Mouse (Mus musculus) ovary, adult 18-20 months (tissue): ENCODE measurements around the gene Slc35f1.

Source experiments
- DNase-seq: peaks from one replicate; pipeline ENCODE4 v3.0.0; 2022; ENCODE audit warnings: low spot score, mixed read lengths

Gene Slc35f1

DNA sequence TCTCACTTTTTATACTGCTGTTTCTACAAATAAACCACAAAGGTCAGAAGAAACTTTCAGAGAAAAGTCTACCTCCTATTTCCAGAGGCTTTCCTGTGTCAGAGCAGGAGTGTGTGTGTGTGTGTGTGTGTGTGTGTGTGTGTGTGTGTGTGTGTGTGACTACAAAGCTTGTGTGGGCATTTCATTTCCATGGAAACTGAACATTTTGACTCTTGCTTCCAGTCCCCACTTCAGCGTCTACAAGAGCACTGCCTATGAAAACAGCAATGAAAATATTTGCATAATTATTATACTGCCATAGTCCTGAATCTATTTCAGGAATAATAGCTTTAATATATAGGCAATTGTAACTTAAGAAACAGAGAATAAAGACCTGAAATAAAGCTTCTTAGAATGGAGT, 241.8 kb downstream of the Slc35f1 start:
- DNase-seq, result no peak

DNA sequence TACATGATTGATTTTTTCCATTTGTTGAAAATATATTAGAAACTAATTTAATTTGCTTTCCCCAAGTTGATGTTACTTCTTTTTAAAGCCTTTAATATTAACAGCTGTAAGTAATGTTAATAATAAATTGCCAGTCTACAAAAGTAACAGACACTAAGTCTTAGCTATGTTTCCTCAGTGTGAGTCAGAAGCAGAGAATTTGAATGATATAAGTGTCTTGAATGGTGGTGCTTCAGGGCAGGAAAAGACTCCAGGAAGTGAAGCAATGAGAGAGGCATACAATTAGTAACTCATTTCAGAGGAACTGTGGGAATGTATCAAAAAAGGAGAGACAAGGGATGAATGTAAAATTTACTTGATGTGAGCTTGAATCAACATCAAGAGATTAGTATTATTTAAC, 244.3 kb downstream of the Slc35f1 start:
- no peak for DNase-seq

DNA sequence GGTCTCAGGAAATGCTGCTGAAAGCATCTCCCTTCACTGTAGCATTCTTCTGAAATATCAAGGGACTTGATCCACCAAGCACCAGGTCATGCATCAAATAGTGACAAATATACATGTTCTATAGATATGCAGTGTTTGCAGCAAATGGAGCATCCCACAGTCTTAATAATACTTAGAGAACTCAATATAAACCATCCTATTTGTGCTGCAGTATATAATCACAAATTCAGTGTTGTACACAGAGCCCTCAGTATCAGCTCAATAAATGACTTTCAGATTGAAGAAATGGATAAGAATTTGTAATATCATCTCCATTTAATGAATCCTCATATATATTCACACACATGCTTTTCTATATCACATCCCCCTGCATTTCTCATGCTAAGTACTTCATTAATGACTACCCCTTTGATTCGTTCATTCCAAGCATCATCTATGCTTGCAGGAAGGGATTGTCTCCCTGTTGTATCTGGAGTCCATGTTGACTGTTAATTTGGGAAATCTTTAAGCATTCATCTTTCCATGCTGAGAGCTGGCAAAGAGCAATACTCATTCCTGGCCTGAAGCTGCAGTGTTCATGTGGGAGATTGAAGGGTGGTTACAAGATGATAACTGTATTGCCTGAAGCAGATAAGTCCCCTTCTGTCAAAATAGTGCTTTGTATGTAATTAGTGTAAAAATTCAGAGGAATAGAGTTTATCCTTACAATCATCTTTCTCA, 249.9 kb downstream of the Slc35f1 start:
- DNase-seq, result no peak

DNA sequence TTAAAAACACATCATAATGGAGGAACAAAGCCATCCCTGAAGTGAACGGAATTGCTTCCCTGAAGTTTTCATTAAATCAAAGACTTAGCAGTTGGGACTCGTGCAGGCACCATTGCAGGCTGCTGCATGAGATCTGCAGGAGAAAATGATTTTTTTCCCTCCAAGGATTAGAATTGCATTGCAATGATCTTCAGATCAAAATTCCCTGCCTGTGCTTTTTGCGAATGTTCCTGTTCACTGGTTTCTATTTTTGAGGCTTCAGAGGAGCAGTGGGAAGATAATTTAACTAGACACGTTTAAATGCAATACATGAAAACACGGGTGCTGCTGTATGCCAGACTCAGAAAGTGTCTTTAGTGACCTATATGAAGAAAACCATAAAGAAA, 250.5 kb downstream of the Slc35f1 start:
- DNase-seq, result no peak

DNA sequence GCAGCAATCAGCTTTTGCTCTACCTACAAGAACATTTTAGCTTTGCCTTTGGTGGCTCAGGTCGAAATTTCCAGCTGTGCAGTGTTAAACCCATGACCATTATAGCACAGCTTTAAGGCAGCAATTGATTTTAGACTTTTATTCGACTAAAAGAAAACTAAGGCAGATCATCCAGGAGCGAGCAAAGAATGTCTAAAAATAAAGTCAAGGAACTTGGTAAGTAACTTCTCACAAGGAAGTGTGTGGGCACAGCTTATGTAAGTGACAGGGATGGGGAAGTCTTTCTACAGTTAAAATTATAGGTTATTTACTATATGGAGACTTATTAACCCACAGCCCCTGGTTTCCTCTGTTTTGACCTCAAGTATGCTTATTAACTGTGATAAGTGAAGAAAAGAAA, 262.2 kb downstream of the Slc35f1 start:
- DNase-seq, result no peak

DNA sequence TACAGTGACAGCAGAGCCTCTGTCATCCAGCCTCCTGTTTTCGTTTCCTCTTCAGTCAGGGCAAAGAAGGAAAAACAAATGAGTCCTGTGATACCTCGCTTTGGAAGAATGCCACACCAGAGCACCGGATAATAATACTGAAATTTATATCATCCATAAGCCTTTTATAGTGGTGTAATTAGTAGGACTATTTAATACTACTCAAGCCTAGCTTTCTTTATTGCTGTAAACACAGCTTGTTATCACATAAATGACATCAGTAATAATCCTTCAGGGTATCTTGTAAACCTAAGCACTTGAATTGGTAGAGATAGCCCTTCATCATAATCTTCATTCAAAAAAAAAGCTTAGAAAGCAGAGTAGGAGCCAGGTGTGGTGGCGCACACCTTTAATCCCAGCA, 266.4 kb downstream of the Slc35f1 start:
- DNase-seq, result no peak

DNA sequence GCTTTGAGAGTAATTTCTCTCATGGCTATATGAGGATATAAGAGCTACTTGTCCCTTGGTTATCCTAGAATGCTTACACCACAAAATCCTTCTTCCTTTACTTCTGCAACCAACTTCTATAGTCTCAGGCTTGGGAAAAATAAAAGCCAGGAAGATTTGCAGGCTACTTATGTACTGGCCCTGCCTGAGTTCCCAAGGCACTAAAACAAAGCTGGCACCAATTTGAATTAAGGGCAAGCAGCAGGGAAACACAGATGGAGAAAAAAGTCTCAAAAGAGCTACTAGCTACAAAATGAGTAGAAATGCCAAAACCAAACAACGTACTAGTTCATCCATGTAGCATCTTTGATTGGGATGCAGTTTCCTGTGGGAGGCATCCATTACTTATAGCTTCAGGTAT, 288.9 kb downstream of the Slc35f1 start:
- no peak for DNase-seq

DNA sequence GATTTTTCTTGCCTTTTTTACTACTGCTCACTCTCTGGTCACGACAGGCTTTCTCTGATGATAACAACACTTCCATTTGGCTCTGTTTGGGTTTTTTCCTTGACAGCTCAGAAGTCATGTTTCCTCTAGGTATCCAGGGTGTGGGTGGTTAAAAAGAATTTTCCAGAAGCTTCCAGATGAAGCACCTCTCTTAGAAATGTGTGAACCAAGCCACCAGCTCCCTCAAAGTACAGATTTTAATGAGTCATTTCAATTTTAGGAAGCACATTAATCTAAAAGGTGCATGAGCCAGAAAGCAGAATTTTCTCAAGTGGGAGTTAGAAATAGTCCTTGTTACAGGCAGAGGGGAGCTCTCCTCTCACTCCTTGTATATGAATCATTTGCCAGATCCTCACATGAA, 292.5 kb downstream of the Slc35f1 start:
- DNase-seq, result no peak

DNA sequence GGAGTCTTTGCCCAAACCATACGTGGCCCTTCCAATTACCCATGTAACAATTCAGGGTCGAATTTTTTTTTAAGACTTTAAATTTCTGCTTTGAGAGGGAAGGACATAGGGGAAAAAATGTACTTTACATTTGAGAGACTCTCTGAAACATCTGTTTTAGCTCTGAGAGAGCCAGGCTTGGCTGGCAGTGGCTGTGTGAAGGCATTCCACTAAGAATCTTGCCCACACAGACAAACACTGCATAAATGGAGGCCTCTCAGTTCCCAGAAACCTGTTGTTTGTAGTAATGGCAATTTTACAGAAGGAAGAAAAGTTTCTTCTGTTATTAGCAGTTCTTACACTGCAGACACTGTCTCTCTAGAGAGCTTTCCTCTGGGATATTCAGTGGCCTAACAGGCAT, 301.9 kb downstream of the Slc35f1 start:
- no peak for DNase-seq

DNA sequence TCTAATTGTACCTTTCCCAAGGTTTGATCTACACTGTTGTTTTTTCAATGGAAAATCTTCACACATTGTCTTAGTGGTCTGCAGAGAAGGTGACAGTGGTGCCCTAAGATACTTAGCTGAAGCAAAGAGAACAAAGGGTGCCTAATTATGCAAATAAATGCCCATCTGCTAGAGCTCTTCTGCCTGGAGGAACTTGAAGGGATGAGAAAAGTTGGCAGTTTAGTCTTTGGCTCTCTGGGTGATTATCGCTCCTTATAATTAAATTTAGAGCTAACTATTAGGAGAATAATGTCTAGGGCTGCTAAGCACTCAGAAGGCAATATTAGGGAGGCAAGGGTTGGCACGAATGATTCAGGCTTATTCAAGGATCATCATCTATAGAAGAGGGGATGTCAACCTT, 306.6 kb downstream of the Slc35f1 start:
- DNase-seq, result no peak

DNA sequence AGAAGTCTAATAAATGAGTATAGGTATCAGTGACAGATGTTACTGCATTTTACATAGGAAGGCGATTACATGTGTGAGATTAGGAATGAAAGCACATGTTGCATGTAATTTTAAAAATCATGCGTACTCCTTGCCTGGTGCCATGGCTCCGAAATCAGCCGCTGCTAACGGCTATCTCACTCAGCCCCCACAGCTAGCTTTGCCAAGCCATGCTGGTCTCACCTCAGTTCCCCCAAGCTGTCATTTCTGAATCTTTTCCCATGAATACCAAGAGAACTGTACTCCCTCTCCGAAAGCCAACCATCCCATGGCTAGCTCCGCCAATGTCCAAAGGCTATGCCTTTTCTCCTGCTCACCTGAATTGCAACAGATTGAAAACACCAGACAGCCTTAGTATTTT, 310.8 kb downstream of the Slc35f1 start:
- DNase-seq, result no peak

DNA sequence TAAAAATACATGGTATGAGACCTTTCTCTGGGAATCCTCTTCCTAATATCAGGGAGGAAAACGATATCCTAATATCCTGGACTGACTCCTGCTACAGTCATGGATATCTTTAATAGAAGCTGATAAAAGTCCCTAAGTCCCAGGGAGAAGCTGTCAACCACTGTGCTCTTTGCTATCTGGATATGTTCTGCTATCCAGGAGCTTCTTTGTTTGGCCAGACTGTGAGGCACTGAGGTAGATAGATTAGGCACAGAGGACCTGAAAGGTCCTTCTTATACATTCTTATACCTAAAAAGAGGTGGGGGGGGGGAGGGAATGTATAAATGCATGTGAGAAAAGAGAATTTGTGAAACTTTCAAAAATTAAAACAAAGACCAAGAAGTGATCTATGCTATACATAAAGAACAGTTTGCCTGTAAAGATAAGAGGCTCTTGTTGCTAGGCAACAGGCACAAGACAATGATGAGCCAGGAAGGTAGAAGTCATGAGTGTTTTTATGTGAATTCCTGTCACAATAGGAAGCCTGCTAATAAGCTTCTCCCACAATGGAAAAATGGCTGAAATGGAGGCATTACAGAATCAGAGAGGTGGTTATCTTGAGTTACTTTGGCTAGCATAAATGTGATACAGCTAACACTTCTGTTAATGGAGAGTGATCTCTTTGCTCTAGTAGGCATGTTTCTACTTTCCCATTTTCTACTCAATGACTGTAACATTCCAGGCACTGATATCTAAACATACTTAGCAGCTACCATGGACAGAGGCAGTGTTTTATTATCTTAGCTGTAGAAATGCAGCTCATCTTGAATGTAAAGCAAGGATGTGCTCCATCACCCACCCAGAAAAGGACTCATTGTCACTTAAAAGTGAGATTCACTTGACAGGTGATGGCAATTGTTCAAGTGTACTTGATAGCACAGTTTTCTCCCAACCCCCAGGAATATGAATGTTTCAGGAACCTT, 316.2 kb downstream of the Slc35f1 start:
- no peak for DNase-seq

DNA sequence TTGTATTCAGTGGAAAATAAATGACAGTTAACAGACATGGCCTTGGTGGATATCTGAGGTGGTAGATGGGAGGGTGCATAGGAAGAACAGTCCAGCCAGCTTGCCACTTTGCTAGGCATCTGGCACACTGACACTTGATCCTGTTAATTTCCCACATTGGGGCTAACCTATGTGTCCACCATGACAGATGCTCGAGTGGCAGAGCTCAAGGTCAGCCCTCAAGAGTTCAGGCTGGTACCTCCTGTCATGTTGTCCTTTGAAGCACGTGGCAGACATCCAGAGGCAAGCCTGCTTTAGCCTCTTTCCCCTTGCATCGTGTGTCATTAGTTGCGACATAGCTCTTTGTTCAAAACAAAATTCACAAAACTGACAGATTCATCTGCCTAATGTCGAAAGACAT, 323.5 kb downstream of the Slc35f1 start:
- no peak for DNase-seq

DNA sequence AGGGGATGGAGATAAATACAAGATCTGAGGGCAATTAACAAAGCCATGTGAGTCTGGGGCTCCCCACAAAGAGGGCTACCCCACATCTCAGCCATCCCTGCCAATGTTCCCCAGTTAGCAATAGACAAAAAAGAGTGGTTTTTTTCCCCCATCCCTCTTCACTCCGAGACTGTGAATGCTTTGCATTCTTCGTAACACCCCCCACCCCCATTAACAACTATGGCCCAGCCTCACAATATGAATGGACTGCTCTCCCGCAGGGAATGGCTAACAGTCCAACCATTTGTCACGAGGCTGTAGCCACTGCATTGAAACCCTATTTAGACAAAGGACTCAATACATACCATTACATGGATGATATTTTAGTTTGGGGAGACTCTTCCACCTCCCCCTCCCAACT, 338.1 kb downstream of the Slc35f1 start:
- no peak for DNase-seq

DNA sequence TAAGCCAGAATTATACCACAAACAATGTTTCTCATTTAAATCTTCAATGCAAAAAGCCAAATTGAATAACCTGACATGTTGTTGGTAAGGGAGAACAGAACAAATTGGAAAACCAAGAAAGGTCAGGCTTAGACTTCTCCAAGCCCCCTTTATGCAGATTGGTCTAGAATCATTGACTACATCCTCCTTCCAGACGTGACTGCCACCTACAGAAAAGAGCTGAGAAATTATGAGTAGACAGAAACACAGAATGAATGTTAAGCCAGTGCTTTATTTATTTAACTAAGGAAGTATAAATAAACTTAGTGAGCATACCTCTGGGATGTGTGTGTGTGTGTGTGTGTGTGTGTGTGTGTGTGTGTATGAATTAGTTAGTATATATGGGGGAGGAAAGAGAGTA, 344.9 kb downstream of the Slc35f1 start:
- DNase-seq, result no peak

DNA sequence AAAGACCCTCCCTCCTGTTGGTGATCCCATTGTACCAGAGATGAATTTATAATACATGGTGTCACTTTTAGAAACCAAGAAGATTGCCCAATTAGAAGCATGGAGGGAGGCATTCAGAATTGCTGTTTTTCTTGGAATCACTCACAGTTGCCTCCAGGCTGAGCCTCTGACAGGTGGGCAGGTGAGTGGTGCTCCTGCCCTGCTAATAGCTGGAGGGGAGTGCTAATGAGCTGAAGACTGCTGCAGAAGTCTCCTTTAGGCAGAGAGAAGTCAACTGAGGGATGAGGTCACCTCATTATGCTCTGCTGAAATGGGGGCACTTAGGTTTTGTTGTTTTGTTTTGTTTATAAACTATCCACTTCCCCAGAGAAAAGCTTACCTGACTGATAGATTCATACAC, 355.6 kb downstream of the Slc35f1 start:
- no peak for DNase-seq

DNA sequence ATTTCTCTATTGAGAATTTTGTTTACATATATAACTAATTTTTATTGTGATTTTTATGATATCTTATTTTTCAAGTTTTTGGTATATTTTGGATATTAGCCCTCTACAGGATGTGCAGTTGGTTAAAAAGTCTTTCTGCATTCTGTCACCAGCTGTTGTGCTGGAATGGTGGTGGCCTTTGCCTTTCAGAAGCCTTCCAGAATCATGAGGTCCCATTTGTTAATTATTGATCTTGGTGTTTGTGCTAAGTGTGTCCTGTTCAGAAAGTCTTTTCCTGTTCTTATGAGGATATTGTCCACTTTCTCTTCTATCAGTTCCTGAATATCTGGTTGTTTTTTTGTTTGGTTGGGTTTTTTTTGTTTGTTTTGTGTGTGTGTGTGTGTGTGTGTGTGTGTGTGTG, 362.2 kb downstream of the Slc35f1 start:
- no peak for DNase-seq

DNA sequence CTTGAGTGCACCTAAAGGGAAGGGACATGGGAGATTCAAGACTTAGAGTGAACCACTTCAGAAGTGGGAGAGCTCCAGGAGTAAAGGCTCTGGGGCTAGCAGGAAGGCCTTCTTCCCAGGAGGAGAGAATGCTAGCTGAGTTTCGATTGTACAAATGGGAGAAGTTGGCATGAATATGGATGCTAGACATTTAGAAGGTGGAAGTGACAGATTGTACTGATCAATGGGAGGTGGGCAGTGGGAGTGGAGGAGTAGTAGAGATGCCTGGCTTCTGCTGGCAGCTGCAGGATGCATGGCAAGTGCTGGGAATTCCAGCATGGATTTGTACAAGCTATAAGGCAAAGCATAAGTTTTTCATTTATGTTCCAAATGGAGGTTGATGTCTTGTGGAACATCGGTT, 370.4 kb downstream of the Slc35f1 start:
- no peak for DNase-seq

DNA sequence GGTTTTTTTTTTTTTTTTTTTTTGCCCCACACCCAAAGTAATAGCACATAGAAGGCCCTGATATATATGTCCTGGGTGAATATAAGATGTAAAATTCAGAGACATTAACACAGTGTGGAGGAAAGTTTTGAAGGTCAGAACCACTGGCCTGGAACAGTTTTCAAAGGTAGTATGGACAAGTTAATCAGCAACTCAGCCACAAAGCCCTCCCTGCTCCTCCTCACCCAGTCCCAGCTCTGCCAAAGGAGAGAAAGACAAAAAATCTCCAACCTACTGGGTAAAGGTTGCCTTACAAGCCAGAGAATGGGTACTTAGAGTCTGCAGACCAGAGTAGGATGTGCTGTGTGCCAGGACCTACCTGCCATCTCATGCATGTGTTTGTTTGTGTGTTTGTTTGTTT, 372.4 kb downstream of the Slc35f1 start:
- no peak for DNase-seq

DNA sequence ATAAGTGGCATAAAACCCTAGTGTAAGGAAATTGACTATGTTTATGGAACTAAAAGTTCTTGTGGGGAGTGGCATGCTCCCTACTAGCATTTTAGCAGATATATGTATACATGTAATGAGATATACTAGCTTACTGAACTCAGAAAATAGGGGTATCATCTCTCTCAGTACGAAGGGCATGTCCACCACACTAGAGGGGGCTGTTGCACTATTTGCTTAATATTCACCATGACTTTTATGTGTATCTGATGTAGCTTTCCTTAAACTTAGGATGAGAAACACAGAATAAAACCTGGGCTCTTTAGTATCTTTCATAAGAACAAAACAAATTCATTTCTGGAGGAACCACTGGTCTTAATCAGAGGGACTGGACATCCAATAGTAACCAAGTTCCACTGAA, 397.5 kb downstream of the Slc35f1 start:
- no peak for DNase-seq

DNA sequence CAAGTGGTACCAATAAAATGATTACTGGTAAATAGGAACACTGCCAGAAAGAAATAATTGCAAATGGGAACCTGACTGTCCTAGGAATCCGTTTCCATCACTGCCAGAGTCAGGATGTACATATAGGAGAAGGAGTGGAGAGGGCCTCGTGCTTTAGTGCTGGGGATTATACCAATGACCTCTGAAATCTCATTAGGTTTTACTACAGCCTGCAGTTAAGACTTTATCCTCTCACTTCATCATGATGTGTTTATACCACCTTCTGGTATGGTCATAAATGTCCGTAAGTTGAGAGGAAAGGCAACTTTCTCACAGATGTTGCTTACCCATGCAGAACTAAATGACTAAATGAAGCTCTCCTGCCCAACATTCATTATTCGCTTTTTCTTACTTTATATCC, 401.2 kb downstream of the Slc35f1 start:
- DNase-seq, result no peak

DNA sequence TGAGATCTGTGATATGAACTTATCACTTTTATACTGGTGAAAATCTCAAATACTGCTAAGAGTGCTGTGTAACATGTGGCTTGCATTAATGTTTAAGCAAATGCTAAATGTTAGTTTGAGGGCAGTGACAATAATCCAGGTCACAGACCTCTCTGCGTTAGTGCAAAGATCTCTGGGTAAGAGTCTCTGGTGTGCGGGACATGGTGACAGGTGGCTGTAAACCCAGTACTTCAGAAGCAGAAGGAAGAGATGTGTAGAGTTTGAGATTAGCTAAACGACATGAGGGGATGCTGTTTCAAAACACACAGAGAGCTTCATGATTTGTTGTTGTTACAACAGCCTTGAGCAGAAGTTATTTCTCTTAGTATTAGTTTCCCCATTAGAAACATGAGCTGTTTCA, 406.1 kb downstream of the Slc35f1 start:
- no peak for DNase-seq

DNA sequence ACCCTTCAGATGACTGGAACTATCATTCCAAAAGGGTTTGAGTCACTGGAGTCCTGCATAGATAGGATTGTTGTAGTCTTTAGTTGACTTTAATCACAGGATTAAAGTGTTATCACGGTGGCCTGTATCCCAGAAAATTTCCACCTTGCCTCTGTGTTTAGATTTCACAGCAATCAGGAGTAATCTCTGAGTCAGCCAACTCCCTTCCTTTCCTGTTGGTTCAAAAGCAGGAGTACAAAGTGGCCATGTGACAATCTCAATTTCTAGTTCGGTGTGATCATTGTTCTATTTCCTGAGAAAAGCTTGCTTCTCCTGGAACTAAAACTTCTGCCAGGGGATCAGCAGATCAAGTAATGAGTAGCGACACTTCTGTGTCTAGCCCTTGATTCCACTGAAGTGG, 410.5 kb downstream of the Slc35f1 start:
- DNase-seq, result no peak

DNA sequence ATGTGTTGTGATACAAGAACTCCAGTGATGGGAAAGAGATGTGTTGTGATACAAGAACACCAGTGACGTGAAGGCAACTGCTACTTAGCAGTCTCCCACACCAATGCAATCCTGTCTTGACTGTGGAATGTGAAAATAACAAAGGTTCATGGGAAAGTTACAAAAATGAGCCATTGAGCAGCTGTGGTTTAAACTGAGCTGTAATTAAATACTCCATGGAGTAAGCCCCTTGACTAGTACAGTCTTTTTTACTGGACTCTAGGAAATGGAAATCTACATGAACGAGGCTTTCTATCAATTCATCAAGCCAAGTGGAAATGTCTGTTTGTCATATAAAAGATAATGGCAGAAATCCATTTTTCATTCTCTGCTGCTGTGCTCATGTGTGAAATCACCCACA, 411.1 kb downstream of the Slc35f1 start:
- DNase-seq, result no peak
